Mouse (Mus musculus) mouse embryonic stem cell (cell line): ENCODE results near the gene Pcolce.

Experiments used
- in situ Hi-C, 2 experiments: fragments of 300-500 bp; cut with MboI; formaldehyde crosslinking; loops; 1 replicate in 1 of 2; 3 replicates in 1 of 2; pipeline ENCODE4 v1.14.3; 2019 to 2020; ENCODE audit warnings: low sequenced_read_pairs in 2 of 2, low pct_unique_long_range_greater_than_20kb in 1 of 2, mixed read lengths in 1 of 2; ENCODE audit not compliant: unreplicated experiment in 1 of 2

The Pcolce gene

DNA sequence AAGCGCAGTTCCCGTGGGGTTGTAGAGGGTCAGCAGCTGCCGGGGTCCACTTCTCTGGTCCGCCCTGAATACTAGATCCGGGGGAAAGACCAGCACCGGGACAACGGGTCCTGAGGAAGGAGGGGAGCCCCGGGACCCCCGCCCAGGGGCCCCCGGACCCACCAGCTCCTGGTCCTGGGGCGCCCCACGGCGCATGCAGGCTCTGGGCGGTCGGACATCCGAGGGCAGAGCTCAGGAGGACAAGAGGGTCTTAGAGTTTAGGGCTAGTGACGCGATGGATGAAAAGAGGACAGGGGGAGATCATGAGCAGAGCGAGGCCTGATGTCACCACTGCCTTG is 13.3 kb downstream of the Pcolce start:
- in situ Hi-C loops = no loop called here

GRCm38 (mm10) chr5:137599600-137599999 is 14.0 kb downstream of the Pcolce start:
- in situ Hi-C loops = no loop called here

DNA sequence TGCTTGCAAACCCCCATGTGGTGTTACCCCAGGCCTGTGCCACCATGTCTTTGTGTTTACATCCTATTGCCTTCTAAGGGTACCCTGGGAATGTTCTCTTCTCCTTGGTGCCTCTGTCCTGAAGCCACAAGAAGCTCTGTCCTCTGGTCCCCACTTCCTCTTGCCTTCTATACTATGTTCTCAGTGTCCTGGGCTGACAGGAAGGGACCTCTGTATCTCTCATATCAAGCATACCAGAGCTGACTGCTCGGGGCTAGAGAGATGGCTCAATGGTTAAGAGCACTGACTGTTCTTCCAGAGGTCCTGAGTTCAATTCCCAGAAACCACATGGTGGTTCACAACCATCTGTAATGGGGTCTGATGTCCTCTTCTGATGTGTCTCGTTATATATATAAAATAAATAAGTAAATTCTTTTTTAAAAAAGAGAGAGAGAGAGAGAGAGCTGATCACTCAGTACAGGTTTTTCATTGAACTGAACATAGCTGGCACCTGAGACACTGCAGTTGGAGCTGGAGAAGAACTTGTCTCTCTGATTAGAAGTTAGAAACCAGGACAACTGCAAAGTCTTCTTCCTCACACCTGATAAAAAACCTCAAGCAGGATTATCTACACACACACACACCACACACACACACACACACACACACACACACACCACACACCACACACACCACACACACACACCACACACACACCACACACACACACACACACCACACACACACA is 15.3 kb downstream of the Pcolce start:
- in situ Hi-C loops = no loop called here

- in situ Hi-C loops = no loop called here
These were observed 16.0 kb downstream of the Pcolce start for GRCm38 (mm10) chr5:137597625-137598024.

- in situ Hi-C loops = no loop called here
These were observed 16.9 kb downstream of the Pcolce start for GRCm38 (mm10) chr5:137596601-137597261.

DNA sequence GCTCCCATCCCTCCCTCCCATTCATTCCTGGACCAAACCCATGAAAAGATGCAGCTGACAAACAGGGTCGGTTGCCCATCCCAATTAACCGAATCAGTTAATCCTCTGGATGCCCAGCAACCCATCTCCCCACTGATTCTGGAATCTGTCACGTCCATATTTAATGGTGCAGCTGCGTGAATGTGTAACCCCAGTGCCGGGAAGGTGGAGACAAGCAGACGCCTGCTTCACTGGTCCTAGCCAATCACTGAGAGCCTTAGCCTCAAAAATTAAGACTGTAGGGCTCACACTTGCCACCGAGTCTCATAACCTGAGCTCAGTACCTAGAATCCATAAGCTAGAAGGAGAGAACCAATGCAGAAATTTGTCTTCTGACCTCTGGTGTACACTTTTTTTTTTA is 17.7 kb downstream of the Pcolce start:
- in situ Hi-C loops = no loop called here

GRCm38 (mm10) chr5:137590507-137590906 is 23.1 kb downstream of the Pcolce start:
- in situ Hi-C loops = no loop called here

- in situ Hi-C loops = no loop called here
These were observed 28.6 kb downstream of the Pcolce start for GRCm38 (mm10) chr5:137584976-137585375.

DNA sequence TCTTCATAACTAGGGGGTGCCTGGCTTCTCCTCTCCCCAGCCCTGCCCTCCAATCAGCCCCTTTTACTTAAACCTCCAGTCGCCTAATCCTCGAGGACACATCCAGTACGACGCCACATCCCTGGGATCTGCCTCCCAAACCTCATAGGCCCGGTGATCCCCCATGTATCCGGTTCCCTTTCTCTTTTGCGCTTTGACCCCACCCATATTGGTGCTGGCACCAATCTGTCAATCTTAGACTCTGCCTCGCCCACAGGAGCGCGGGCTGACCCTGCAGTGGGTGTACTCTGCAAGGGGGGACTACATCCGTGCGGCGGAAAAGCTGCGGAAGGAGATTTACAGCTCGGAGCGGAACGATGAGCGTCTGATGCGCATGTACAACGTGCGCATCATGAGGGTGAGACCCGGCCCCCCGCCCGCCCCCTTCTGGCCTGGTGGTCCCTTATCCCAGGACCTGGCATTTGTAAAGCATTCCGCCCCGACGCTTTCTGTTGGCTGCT is 29.9 kb downstream of the Pcolce start:
- in situ Hi-C loops = no loop called here

GRCm38 (mm10) chr5:137582702-137583101 is 30.9 kb downstream of the Pcolce start:
- in situ Hi-C loops = no loop called here

DNA sequence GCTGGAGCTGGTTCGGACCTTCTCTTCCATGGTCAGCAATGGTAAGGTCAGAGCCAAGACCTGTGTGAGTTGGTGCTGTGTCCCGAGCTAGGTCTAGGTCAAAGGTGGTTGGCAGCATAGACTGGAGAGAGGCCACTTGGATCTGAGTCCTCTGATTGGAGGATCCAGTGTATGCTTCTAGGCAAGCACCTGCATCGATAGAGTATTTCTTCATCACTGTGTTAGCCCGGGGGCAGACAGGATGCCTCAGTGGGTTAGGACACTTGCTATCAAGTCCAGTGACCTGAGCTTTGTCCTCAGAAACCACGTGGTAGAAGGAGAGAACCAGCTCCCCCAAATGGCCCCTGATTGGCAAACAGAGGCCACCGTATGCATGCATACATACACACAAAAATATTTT is 33.3 kb downstream of the Pcolce start:
- in situ Hi-C loops = no loop called here

- in situ Hi-C loops = no loop called here
These were observed 39.1 kb downstream of the Pcolce start for GRCm38 (mm10) chr5:137574470-137574901.

- in situ Hi-C loops = no loop called here
These were observed 42.6 kb downstream of the Pcolce start for GRCm38 (mm10) chr5:137570691-137571586.

DNA sequence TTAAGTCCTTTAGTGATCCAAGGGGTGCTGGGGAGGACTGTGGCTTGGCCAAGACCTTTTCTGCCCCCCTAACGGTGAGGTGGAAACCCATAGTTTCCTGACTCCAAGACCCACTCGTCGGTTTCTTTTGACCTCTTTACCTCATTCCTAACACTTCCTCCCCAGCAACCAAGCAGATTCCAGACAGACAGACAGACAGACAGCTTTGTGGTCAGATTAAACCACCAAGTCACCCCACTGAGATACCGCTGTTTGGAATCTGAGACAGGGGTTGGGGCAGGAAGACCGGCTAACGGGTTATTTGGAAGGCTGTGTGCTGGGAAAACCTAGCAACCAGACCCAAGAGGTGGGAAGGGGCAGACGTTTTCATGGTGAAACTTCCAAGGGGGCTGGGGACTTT is 43.4 kb downstream of the Pcolce start:
- in situ Hi-C loops = no loop called here

- in situ Hi-C loops = no loop called here
These were observed 43.9 kb downstream of the Pcolce start, which contains the start of gene Tfr2 for GRCm38 (mm10) chr5:137569665-137570064. TSS of gene Tfr2 (plus strand) at chr5:137569840.

GRCm38 (mm10) chr5:137569031-137569430 is 44.6 kb downstream of the Pcolce start:
- in situ Hi-C loops = no loop called here

- in situ Hi-C loops = no loop called here
These were observed 45.3 kb downstream of the Pcolce start for GRCm38 (mm10) chr5:137568223-137568798.

DNA sequence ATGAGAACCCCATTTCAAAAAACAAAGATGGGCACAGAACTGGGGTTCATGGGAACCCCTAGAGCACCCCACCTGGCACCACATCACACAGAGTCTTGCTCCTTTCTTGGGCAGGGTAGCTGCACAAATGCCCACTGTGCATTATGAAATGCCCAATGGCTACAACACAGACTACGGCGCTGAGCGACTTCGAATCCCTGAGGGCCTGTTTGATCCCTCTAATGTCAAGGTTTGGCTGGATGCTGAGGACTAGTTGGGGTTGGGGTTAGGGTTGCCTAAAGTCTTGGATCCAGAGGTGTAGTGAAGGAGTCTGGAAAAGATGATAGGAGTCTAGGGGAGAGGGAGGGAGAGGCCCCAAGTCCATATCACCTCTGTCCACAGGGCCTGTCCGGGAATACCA is 47.2 kb downstream of the Pcolce start:
- in situ Hi-C loops = no loop called here

GRCm38 (mm10) chr5:137565744-137566143 is 47.8 kb downstream of the Pcolce start:
- in situ Hi-C loops = no loop called here
